Mouse (Mus musculus) olfactory bulb, adult 2 months (tissue): Measurements from ENCODE around the gene Selenoh.

ENCODE experiments used
- CTCF ChIP-seq: fragments of 200-500 bp; IDR thresholded peaks from 2 replicates; pipeline ENCODE4 v1.5.1; 2012; ENCODE audit warnings: low read depth, mild to moderate bottlenecking, low read length, moderate library complexity; ENCODE audit not compliant: insufficient read depth
- POLR2A ChIP-seq: fragments of 200-500 bp; IDR thresholded peaks from 2 replicates; pipeline ENCODE4 v1.6.1; 2012; ENCODE audit warnings: mild to moderate bottlenecking, low read depth, low read length, moderate library complexity; ENCODE audit not compliant: insufficient read depth

DNA sequence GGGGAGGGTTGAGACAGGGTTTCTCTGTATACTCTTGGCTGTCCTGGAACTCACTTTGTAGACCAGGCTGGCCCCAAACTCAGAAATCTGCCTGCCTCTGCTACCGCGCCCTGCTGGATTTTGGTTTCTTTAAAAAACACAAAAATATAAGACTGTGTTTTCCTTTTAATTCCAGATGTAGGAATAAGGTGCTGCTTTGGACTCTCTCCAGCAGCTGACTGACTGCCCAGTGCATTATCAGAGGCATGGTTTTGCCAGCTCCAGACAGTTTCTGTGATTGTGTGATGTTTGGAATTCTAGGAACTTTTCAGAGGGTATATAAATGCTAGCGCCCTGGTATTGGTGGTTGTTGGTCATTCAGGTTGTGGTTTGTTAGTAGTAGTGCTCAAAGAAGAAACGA is 46.8 kb upstream of the Selenoh start:
- no peak for TF ChIP-seq POLR2A
- TF ChIP-seq CTCF, result no peak
